Mouse (Mus musculus) spleen, postnatal 36 days (tissue): ENCODE measurements around the gene Rnf135.
"Not testable (repeated sequence)": the region's sequence is repeated elsewhere in the genome, so short reads cannot be mapped to it uniquely, and the experiment has no call there.

Source experiments
- DNase-seq, 2 experiments: peaks; one replicate each; pipeline ENCODE4 v3.0.0; 2022; ENCODE audit warnings: low spot score in 2 of 2, mixed read lengths in 1 of 2

Gene Rnf135

DNA sequence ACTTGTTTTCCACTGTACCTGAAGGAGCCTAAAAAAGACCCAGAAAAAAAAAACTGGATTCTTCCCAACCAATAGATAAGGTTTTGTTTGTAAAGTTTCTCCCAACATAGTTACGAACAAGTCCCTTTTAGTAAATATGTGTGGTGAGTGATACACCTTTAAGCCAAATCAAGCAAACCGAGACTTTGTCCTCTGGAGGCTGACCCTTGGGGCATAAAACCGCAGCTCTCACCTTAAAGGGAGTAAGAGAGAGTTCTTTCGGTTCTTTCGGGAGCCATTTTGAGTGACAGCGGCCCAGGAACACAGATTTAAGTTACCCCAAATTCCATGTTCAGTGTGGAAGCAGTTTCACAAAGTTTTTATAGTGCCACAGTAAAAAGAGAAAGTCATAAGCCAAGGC lies 18.6 kb downstream of the Rnf135 start:
- no peak for DNase-seq

DNA sequence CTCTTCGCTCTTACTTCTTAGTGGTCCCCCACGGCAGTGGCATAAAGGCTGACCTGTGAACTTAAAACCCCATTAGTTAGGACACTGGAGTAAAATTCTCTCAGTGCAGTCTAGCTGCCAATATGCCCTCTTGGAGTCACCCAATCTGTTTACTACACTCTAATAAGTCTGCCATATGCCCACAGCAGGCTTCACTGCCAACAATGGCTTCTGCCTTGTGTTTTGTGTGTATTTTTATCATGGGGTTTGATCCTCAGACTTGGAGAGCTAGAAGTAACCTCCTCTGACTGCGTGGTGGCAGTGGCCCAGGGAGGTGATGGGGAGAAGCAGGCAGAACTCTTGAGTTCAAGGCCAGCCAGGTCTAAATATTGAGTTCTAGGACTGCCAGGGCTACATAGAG lies 20.4 kb downstream of the Rnf135 start:
- DNase-seq, result no peak

DNA sequence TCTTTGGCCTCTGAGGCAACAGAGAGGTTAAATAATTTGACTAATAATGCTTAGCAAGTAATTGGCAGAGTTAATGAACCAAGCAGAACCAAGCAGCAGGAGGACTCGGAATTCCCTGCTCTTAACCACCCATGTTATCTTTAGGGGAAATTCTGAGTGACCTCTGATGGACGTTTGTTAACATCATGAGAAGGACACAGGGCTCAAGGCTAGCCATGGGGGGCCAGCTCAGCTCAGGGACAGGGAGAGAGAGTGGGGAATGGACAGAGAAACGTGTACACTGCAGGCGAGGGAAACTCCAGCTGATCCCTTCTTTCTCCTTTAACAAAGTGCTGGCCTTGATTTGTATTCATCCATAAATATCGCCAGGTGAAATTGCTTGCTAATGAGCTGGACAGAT lies 21.3 kb downstream of the Rnf135 start:
- DNase-seq, result no peak

GRCm38 (mm10) chr11:80208465-80208859 lies 24.8 kb downstream of the Rnf135 start:
- DNase-seq, result no peak

GRCm38 (mm10) chr11:80208860-80209800 lies 25.5 kb downstream of the Rnf135 start, which contains the start of gene Rhot1:
Rhot1 (plus strand) TSS chr11:80209019.
- DNase-seq, result peak; percentile 94 to 95

DNA sequence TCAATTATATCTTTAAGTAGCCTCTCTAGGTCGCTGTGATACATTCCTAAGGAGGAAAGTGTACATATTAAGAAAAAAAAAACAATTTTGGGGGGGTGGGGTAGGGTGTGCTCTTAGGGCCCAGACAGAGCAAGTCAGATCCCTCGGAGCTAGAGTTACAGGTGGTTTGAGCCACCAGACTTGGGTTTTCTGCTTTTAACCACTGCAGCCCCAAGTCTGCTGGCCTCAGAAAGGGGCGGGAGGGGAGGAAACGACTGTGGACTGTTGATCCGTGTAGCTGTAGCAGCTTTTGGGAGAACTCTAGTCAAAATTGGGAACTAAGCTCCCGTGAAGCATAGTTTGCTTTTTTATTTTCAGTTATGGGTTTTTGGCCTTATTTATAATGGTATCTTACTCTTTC lies 26.7 kb downstream of the Rnf135 start:
- DNase-seq, result no peak

DNA sequence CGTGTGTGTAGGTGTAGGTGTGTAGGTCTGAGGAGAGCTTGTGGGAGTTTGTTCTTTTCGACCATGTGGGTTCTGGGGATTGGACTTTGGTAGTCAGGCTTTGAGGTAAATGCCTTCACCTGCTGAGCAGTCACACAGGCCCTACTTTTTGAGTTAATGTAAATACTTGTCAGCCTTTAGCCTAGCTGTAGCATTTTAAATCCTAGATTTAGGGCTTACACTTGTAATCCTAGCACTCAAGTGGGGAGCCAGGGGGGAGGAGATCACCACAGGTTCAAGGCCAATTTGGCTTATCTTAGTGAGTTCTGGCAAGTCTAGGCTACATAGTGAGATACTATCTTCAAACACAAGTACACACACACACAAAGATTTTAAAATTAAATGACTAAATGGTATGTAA lies 28.6 kb downstream of the Rnf135 start:
- DNase-seq, result no peak

DNA sequence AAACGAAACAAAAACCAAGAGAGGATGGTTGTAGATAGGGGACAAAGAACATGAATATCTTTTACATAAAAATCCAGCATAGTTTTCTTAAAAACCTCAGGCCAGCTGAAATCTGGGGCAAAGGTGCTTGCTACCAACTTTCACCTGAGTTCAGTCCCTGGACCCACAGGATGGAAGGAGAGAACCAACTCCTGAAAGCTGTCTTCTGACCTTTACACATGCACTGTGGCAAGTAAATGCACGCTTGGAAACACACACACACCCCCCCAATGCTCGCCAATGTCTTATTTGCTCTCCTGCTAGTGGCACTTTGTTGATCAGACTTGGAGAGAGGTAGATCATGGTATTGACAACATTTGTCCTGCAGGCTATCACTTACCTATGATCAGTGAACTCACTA lies 31.6 kb downstream of the Rnf135 start:
- no peak for DNase-seq

GRCm38 (mm10) chr11:80218657-80219293 lies 35.1 kb downstream of the Rnf135 start:
- no peak for DNase-seq

DNA sequence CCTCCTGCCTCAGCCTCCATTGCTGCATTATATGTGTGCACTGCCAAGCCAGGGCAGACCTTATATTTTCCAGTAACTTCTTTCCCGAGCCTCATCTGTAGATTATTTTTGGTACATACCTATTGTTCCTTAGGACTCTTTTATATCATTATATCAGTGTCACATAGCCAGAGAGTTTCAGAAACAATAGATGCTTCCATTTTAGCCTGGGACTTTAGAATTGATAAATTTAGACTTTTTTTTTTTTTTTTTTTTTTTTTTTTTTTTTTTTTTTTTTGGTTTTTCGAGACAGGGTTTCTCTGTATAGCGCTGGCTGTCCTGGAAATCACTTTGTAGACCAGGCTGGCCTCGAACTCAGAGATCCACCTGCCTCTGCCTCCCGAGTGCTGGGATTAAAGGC lies 46.4 kb downstream of the Rnf135 start:
- not testable (repeated sequence) for DNase-seq

- DNase-seq, result no peak
Measured at GRCm38 (mm10) chr11:80237278-80237677, 53.6 kb downstream of the Rnf135 start.

DNA sequence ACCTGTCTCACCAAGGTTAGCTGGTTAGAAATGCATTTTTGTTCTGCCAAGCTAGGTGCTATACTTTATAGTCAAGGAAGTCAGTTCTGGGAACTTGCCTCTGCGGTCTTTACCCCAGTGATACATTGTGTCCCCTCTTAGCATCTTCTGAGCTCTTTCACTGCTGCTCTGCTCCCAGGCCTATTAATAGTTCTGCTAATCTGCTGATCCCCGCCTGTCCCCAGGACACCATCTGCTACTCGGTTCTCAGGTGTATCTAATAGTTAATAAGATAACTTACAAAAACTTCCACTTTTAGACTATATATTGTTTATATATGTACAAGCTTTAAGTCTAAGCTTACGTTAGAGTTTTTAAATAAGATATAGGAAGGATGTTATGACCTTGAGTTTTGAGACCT lies 54.7 kb downstream of the Rnf135 start:
- no peak for DNase-seq

- no peak for DNase-seq
Measured at GRCm38 (mm10) chr11:80247026-80247425, 63.4 kb downstream of the Rnf135 start.

GRCm38 (mm10) chr11:80248531-80248930 lies 64.9 kb downstream of the Rnf135 start:
- no peak for DNase-seq
